8 mouse cellular contexts compared by ENCODE assay signal in genomic region chr10:108445606-108446005, GRCm38 (mm10).
DNase-seq lines count a peak whose midpoint lies in the region; ATAC-seq and TF ChIP-seq lines count a peak whose summit lies in the region.

No protein-coding gene starts in this region.

- 78% methylated on average over 10 of the region's 10 CpGs for WGBS in forebrain, embryonic 12.5 days
- 82% methylated on average over 10 of the region's 10 CpGs for WGBS in forebrain, embryonic 13.5 days
- 13% methylated on average over 10 of the region's 10 CpGs for WGBS in liver, adult 2 months
- 23% methylated on average over 10 of the region's 10 CpGs for WGBS in heart, embryonic 15.5 days
- WGBS in lung, embryonic 16.5 days = 8% methylated on average over 10 of the region's 10 CpGs

- DNase-seq in liver, adult 2 months (ENCODE audit: extremely low read depth, low read depth, low spot score) = no peak
- DNase-seq in liver = no peak
- no peak for DNase-seq in layer of hippocampus, adult 18-20 months (ENCODE audit: low spot score in 2 of 2)

- H3K9ac ChIP-seq in forebrain, embryonic 12.5 days = no peak overlapping the region
- H3K9ac ChIP-seq in forebrain, embryonic 13.5 days = no peak overlapping the region
- H3K9ac ChIP-seq in liver, adult 2 months (ENCODE audit: low read depth, low read length) = peak overlapping the region; percentile 36; the same call in 1 of the 2 replicates
- peak overlapping the region; percentile 7; the same call in 1 of the 2 replicates for H3K9ac ChIP-seq in heart, embryonic 15.5 days
- peak overlapping the region; percentile 32; the same call in 1 of the 2 replicates for H3K9ac ChIP-seq in lung, embryonic 16.5 days (ENCODE audit: low read length)

- peak overlapping the region; percentile 19; the same call in 1 of the 2 replicates for H3K4me2 ChIP-seq in forebrain, embryonic 12.5 days
- H3K4me2 ChIP-seq in forebrain, embryonic 13.5 days = no peak overlapping the region
- H3K4me2 ChIP-seq in heart, embryonic 15.5 days = peak overlapping the region; percentile 73
- H3K4me2 ChIP-seq in lung, embryonic 16.5 days (ENCODE audit: low read depth, low read length) = peak overlapping the region; percentile 60

- H3K4me1 ChIP-seq in forebrain, embryonic 12.5 days = peaks cover 11% of the 10 kb centered on the region
- H3K4me1 ChIP-seq in forebrain, embryonic 13.5 days = peaks cover 15% of the 10 kb centered on the region
- peaks cover 27% of the 10 kb centered on the region for H3K4me1 ChIP-seq in liver, adult 2 months (ENCODE audit: control insufficient read depth, insufficient read depth, low read length)
- peaks cover 33% of the 10 kb centered on the region for H3K4me1 ChIP-seq in heart, embryonic 15.5 days (replicated peaks)
- peaks cover 36% of the 10 kb centered on the region for H3K4me1 ChIP-seq in lung, embryonic 16.5 days (replicated peaks; ENCODE audit: control insufficient read depth, insufficient read depth, low read length)

- H3K79me2 ChIP-seq in liver, adult 2 months (ENCODE audit: control insufficient read depth, insufficient read depth, low read length) = no peaks in the 10 kb centered on the region

- TF ChIP-seq CTCF in liver, adult 2 months (IDR thresholded peaks at IDR 0.05; ENCODE audit: low read depth, low read length) = no peak

- H3K4me3 ChIP-seq in forebrain, embryonic 12.5 days (replicated peaks) = no peak overlapping the region
- H3K4me3 ChIP-seq in forebrain, embryonic 13.5 days = no peak overlapping the region
- H3K4me3 ChIP-seq in liver, adult 2 months (ENCODE audit: insufficient read depth, low read depth, low read length) = no peak overlapping the region
- peak overlapping the region; percentile 45 for H3K4me3 ChIP-seq in heart, embryonic 15.5 days
- H3K4me3 ChIP-seq in lung, embryonic 16.5 days (ENCODE audit: low read length) = peak overlapping the region; percentile 41

- no peak; the same call in 1 of the 2 replicates for ATAC-seq in forebrain, embryonic 12.5 days (ENCODE audit: low FRiP score)
- no peak for ATAC-seq in forebrain, embryonic 13.5 days
- ATAC-seq in heart, embryonic 15.5 days (replicated peaks; ENCODE audit: insufficient number of reproducible peaks, insufficient read depth, low FRiP score, low read depth) = peak; percentile 77
- peak; percentile 7; the same call in 1 of the 2 replicates for ATAC-seq in lung, embryonic 16.5 days (ENCODE audit: low read depth)
- no peak for ATAC-seq in megakaryocyte-erythroid progenitor cell, adult 5-6 weeks (replicated peaks; ENCODE audit: low FRiP score, low TSS enrichment, poor library complexity, severe bottlenecking)

- no peak for TF ChIP-seq POLR2A in liver, adult 2 months (IDR thresholded peaks at IDR 0.05; ENCODE audit: extremely low read depth, insufficient read depth, low read length)

- no peaks in the 10 kb centered on the region for H3K36me3 ChIP-seq in forebrain, embryonic 12.5 days (replicated peaks)
- H3K36me3 ChIP-seq in forebrain, embryonic 13.5 days (ENCODE audit: poor library complexity, severe bottlenecking) = no peaks in the 10 kb centered on the region
- no peaks in the 10 kb centered on the region for H3K36me3 ChIP-seq in liver, adult 2 months (ENCODE audit: control insufficient read depth, insufficient read depth, low read length)
- no peaks in the 10 kb centered on the region for H3K36me3 ChIP-seq in heart, embryonic 15.5 days
- H3K36me3 ChIP-seq in lung, embryonic 16.5 days (ENCODE audit: control insufficient read depth, insufficient read depth, low read length) = no peaks in the 10 kb centered on the region

- no peak overlapping the region for H3K27ac ChIP-seq in forebrain, embryonic 12.5 days
- no peak overlapping the region for H3K27ac ChIP-seq in forebrain, embryonic 13.5 days
- peak overlapping the region; percentile 81 for H3K27ac ChIP-seq in liver, adult 2 months (replicated peaks; ENCODE audit: insufficient read depth, low read depth, low read length)
- H3K27ac ChIP-seq in heart, embryonic 15.5 days = peak overlapping the region; percentile 68
- H3K27ac ChIP-seq in lung, embryonic 16.5 days (ENCODE audit: low read length) = peak overlapping the region; percentile 84

- no peaks in the 10 kb centered on the region for H3K9me3 ChIP-seq in forebrain, embryonic 12.5 days
- no peaks in the 10 kb centered on the region for H3K9me3 ChIP-seq in forebrain, embryonic 13.5 days (replicated peaks)
- no peaks in the 10 kb centered on the region for H3K9me3 ChIP-seq in heart, embryonic 15.5 days (replicated peaks)
- no peaks in the 10 kb centered on the region for H3K9me3 ChIP-seq in lung, embryonic 16.5 days (ENCODE audit: control insufficient read depth, low read length)

- H3K27me3 ChIP-seq in forebrain, embryonic 12.5 days = 0 out of 2 replicates have a peak, but pooled peaks cover 6% of the 10 kb centered on the region
- no peaks in the 10 kb centered on the region for H3K27me3 ChIP-seq in forebrain, embryonic 13.5 days
- H3K27me3 ChIP-seq in liver, adult 2 months (ENCODE audit: control insufficient read depth, insufficient read depth, low read length) = no peaks in the 10 kb centered on the region
- no peaks in the 10 kb centered on the region for H3K27me3 ChIP-seq in heart, embryonic 15.5 days
- no peaks in the 10 kb centered on the region for H3K27me3 ChIP-seq in lung, embryonic 16.5 days (ENCODE audit: control insufficient read depth, insufficient read depth, low read depth, low read length)

Comparison
In these comparisons a context has a peak if more than half of its experiments do, and no peak if none do; other contexts are left out.
1. ATAC-seq: peak in heart, embryonic 15.5 days (single experiment) and lung, embryonic 16.5 days (single experiment); none in forebrain, embryonic 12.5 days (single experiment), forebrain, embryonic 13.5 days (single experiment) and megakaryocyte-erythroid progenitor cell, adult 5-6 weeks (single experiment).
2. H3K27ac ChIP-seq: peak in liver, adult 2 months (single experiment), heart, embryonic 15.5 days (single experiment) and lung, embryonic 16.5 days (single experiment); none in forebrain, embryonic 12.5 days (single experiment) and forebrain, embryonic 13.5 days (single experiment).
3. H3K4me3 ChIP-seq: peak in heart, embryonic 15.5 days (single experiment) and lung, embryonic 16.5 days (single experiment); none in forebrain, embryonic 12.5 days (single experiment), forebrain, embryonic 13.5 days (single experiment) and liver, adult 2 months (single experiment).
4. H3K9ac ChIP-seq: peak in liver, adult 2 months (single experiment), heart, embryonic 15.5 days (single experiment) and lung, embryonic 16.5 days (single experiment); none in forebrain, embryonic 12.5 days (single experiment) and forebrain, embryonic 13.5 days (single experiment).